Mouse (Mus musculus): Measurements from ENCODE around the gene Tardbp. TPM values are rescaled to one million over a fixed set of nuclear protein-coding genes. Genes with fewer than 3 reads are reported as not detected.

Gene Tardbp
- total RNA-seq (2021): 100 to 1,000 TPM; 136 to 161 TPM
- long read RNA-seq, experiment 1, full-length matches to known transcripts: 16 of 39 reads
- long read RNA-seq, experiment 1, partial matches to known transcripts: 7 of 39 reads
- long read RNA-seq, experiment 1, other reads (novel, unspliced or antisense): 16 of 39 reads
- long read RNA-seq, experiment 2, full-length matches to known transcripts: 18 of 25 reads
- long read RNA-seq, experiment 2, partial matches to known transcripts: 0 of 25 reads
- long read RNA-seq, experiment 2, other reads (novel, unspliced or antisense): 7 of 25 reads

DNA sequence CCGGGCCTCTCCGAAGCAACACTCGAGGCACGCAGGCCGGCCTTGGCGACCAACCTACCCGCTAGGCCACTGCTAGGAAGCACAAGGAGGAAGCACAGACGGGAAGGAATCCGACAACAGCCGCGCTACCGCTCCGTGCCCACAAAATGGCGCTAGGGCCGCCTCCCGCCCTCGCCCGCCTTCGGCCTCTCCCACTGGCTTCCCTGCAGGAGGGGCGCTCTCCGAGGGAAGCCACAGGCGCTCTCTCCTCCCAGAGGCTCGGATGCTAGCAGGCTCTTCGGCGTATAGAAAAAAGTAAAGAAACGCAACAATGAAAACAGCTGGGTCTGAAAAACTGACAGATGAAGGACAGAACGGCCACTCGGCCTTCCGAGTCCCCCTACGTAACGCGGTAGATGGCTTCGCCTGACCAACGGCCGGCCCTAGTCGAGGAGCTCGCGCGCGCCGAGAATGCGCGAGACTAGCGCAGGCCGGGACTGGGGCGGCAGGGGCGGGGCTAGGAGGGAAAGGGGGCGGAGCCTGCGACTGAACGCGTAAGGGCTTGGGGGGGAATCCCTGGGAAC, at the start of gene Tardbp:
Gene Tardbp, minus strand, starts transcription at position 397 of the 563 bp plus-strand sequence.
- intact Hi-C loops (cut with DNase I): no loop called here
- peak; percentile 97 to 98 for DNase-seq

DNA sequence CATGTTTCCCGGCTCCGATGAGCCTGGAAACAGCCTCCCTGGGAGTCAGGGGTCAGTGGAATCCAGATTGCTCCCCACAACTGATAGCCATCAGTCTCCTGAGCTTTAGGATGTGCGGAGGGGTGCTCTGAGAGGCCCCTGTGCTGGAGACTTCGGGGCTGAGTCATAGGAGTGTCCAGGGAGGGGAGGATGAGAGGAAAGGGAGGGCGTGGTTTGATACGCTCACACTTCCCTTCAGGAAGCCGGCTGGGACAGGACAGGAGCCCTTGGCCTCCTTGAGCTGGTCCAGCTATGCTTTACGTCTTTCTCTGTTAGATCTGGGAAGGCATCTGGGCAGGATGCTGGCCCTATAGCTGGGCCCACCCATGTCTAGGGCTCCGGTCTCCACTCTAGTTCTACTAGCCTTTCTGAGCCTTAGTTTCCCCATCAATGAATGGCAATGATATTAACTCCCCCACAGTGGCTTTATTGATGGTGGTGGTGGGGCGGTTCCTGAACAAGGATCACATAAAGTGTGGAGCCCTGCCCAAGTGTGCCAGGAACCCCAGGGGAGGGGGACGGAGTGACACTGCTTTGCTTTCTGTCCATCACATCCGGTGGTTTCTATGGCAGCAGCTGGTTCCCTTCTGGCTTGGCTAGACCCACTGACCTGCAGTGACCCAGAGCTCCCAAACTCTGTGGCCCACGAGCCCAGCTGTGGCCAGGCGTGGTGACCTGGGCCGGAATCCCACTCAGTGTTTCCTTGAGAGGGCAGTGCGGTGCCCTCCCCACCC, 49.6 kb upstream of the Tardbp start:
- DNase-seq: peak; percentile 38 to 62
- intact Hi-C loops (cut with DNase I): no loop called here

DNA sequence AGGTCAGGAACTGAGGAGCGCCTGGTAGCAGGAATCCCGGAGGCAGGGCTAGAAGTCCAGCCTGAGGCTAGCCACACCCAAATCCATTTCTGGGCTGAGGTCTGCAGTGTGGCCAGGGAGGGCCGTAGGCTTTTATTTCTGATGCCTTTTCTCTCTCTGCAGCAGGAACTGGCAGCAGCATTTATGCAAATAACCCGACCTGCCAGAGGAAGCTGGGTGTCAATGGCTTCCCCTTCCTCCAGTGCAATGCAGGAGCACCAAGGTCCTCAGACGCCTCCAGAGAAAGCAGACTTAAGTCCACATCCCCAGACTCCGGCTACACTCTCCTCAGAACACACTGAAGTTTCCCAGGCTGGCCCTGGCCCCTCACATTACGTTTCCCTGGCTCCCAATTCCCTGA, 48.2 kb upstream of the Tardbp start:
- intact Hi-C loops (cut with DNase I): no loop called here
- no peak for DNase-seq

- no peak for DNase-seq
- intact Hi-C loops (cut with DNase I): no loop called here
These were observed 44.6 kb upstream of the Tardbp start for GRCm38 (mm10) chr4:148671230-148671947.

DNA sequence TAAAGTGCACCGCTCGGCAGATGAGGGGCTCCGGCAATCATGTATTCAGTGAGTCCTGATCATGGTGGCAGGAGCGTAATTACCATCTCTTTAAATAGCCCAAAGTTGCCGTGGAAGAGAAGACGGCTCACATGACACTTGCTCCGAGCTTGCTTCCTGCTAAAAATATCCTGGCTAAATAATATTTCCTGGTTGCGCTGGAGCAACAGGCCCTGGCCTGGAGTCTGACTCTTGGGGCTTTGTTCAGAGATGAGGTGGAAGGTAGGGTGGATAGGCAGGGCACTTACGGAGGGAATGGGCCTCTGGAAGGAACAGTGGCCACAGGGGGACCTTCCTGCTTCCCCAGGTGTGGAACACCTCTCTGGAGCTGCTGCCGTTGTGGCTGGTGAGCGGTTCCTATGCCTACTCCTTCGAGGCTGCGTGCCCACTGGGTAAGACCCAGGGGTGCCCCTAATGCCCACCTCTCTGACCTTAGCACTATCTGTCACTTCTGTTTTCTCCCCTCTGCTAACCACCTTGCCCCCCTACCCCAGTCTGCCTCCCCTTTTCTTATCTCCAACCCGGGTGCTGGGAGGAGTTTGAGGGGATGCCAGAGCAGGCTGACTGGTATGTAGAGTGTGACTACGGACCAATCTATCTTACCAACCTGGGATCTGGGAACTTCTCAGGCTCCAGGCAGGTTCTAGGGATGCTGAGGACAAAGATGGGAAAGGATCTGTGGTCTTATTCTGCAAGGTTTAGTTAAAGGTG, 40.4 kb upstream of the Tardbp start:
- intact Hi-C loops (cut with DNase I): no loop called here
- peak in 1 of 2 experiments; percentile 37 for DNase-seq

DNA sequence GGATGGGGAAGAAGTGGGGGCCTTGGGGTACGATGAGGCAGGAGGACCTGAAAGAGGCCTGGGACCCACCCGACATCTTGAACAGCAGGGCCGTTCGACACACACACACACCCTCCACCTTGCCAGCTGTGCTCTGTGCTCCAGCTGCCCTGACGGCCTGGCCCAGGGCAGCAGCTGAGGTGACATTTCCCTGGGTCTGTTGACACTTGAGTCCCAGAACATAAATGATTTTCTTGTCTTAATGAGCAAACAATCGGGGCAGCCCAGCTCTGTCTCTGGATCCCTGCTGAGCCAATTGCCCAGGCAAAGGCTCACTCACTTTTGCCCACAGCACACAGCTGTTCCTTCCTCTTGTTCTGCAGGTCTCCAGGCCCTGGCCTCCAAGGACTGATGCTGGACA, 37.2 kb upstream of the Tardbp start:
- intact Hi-C loops (cut with DNase I): no loop called here
- no peak for DNase-seq

- intact Hi-C loops (cut with DNase I): no loop called here
- DNase-seq: no peak
These were observed 36.5 kb upstream of the Tardbp start for GRCm38 (mm10) chr4:148663326-148663725.

GRCm38 (mm10) chr4:148662168-148662965, 35.5 kb upstream of the Tardbp start:
- intact Hi-C loops (cut with DNase I): no loop called here
- peak; percentile 75 to 84 for DNase-seq

GRCm38 (mm10) chr4:148660174-148660573, 33.4 kb upstream of the Tardbp start:
- DNase-seq: no peak
- intact Hi-C loops (cut with DNase I): no loop called here

- no peak for DNase-seq
- intact Hi-C loops (cut with DNase I): no loop called here
These were observed 31.0 kb upstream of the Tardbp start for GRCm38 (mm10) chr4:148657776-148658175.

GRCm38 (mm10) chr4:148656691-148657258, 30.0 kb upstream of the Tardbp start:
- no peak for DNase-seq
- intact Hi-C loops (cut with DNase I): no loop called here

DNA sequence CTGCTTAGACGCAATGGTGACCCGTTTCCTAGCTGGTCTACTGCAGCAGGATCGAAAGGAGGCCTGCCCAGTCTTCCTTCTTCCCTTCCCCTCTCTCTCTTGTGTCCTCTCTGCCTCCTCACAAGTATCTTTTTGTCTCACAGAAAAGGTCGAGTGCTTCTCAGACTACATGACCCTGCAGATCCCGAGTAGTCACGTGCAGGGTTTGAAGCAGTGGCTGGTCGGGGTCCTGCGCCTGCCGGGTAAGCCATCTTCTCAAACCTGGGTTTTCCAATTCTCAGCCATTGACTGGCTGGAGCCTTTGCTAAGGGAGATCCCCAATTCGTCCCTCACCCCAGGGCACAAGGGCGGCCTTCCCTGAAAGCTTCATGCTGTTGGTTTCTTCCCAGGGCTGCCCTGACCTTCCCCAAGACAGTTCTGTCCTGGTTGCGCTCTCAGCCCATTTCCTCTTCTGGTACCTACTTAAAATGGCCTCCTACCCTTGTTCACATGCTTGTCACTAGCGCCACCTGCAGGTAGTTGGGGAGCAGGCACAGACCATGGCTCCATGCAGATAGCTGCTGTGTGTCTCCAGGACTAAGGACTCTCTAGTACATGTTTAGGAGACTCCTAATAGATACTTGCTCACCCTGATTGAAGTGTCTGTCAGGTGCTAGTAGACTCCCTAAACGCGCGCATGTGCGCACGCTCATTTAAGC, 28.0 kb upstream of the Tardbp start:
- peak in 1 of 2 experiments; percentile 45 for DNase-seq
- intact Hi-C loops (cut with DNase I): no loop called here

GRCm38 (mm10) chr4:148651045-148651444, 24.2 kb upstream of the Tardbp start:
- DNase-seq: peak; percentile 44 to 46

GRCm38 (mm10) chr4:148649309-148649708, 22.5 kb upstream of the Tardbp start:
- no peak for DNase-seq
- intact Hi-C loops (cut with DNase I): no loop called here

More at GRCm38 (mm10) chr4:148651045-148651444, 24.2 kb upstream of the Tardbp start:
- intact Hi-C loops (cut with DNase I): no loop called here

DNA sequence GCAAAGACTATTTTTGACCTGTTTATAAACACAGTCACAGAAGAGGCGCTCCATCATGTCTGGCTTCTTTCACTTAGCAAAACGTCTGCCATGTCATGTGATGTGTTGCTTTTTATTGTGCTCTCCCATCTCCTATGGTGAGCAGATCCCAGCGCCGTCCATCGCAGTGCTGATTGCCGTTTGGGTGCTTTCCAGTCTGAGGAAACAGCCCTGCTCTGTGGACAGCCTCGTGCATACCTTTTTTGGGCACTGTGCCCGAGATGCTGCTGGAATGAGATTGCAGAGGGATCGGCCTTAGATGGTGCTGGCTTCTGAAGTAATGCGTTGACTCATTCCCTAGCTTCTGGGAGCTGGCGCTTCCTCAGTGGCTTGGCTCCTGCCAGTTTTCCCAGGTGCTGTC, 19.8 kb upstream of the Tardbp start:
- DNase-seq: peak in 1 of 2 experiments; percentile 53
- intact Hi-C loops (cut with DNase I): no loop called here

- intact Hi-C loops (cut with DNase I): no loop called here
- DNase-seq: no peak
These were observed 18.1 kb upstream of the Tardbp start for GRCm38 (mm10) chr4:148644926-148645325.

DNA sequence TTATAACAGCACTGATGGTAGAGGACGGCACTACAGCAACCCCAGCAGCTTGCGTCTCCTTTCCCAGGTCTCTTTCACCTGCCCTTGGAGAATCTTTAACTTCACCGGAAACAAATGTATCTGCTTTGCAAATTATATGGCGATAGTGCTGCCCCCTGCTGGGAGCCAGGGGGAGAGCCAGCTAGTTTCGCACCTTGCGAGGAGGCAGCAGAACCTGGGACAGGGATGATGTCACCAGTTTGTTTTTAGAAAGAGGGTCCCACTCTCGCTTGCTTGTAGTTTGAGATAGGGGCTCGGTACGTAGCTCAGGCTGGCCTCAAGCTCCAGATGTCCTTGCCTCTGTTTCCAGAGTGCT, 17.3 kb upstream of the Tardbp start:
- peak; percentile 67 to 79 for DNase-seq
- intact Hi-C loops (cut with DNase I): no loop called here
